Mouse (Mus musculus) fat pad, adult 2 months (tissue): Measurements from ENCODE around the gene Wdr73.

ENCODE experiments used
- DNase-seq: peaks from one replicate; pipeline ENCODE4 v3.0.0-alpha.2; 2011; ENCODE audit warnings: low read depth, low spot score; ENCODE audit errors: extremely low read depth

The Wdr73 gene

GRCm38 (mm10) chr7:80894815-80895519, 6.1 kb downstream of the Wdr73 start:
- DNase-seq, result no peak

GRCm38 (mm10) chr7:80894196-80894595, 6.9 kb downstream of the Wdr73 start:
- no peak for DNase-seq

GRCm38 (mm10) chr7:80893753-80894129, 7.3 kb downstream of the Wdr73 start:
- DNase-seq, result no peak

- no peak for DNase-seq
These were observed 7.8 kb downstream of the Wdr73 start for GRCm38 (mm10) chr7:80893086-80893752.

- DNase-seq, result no peak
These were observed 11.2 kb downstream of the Wdr73 start for GRCm38 (mm10) chr7:80889841-80890241.

- no peak for DNase-seq
These were observed 12.0 kb downstream of the Wdr73 start for GRCm38 (mm10) chr7:80889021-80889511.

- no peak for DNase-seq
These were observed 12.5 kb downstream of the Wdr73 start for GRCm38 (mm10) chr7:80888595-80888994.

GRCm38 (mm10) chr7:80885666-80886065, 15.4 kb downstream of the Wdr73 start:
- DNase-seq, result no peak

- peak; percentile 45 for DNase-seq
These were observed 18.1 kb downstream of the Wdr73 start for GRCm38 (mm10) chr7:80882830-80883505.

GRCm38 (mm10) chr7:80875727-80876126, 25.3 kb downstream of the Wdr73 start:
- no peak for DNase-seq

GRCm38 (mm10) chr7:80873631-80874030, 27.4 kb downstream of the Wdr73 start:
- no peak for DNase-seq

GRCm38 (mm10) chr7:80873038-80873437, 28.0 kb downstream of the Wdr73 start:
- no peak for DNase-seq

GRCm38 (mm10) chr7:80868686-80869085, 32.4 kb downstream of the Wdr73 start:
- no peak for DNase-seq

- no peak for DNase-seq
These were observed 34.4 kb downstream of the Wdr73 start for GRCm38 (mm10) chr7:80866514-80867147.

GRCm38 (mm10) chr7:80865521-80865920, 35.5 kb downstream of the Wdr73 start:
- DNase-seq, result no peak

GRCm38 (mm10) chr7:80864831-80865230, 36.2 kb downstream of the Wdr73 start:
- DNase-seq, result no peak

GRCm38 (mm10) chr7:80864151-80864550, 36.9 kb downstream of the Wdr73 start:
- DNase-seq, result no peak

GRCm38 (mm10) chr7:80863520-80863919, 37.5 kb downstream of the Wdr73 start:
- no peak for DNase-seq

GRCm38 (mm10) chr7:80862475-80862874, 38.6 kb downstream of the Wdr73 start:
- DNase-seq, result no peak

- peak; percentile 61 for DNase-seq
These were observed 40.3 kb downstream of the Wdr73 start, which contains the start of gene Zscan2 for GRCm38 (mm10) chr7:80860729-80861274. Gene Zscan2 (plus strand): TSS chr7:80860920.

- DNase-seq, result no peak
These were observed 40.8 kb downstream of the Wdr73 start for GRCm38 (mm10) chr7:80860227-80860626.
